Mouse (Mus musculus) lung, postnatal 0 days (tissue): Measurements from ENCODE around the gene Rac3.
"Not testable (repeated sequence)": the region's sequence is repeated elsewhere in the genome, so short reads cannot be mapped to it uniquely, and the experiment has no call there.

ENCODE experiments used
- CTCF ChIP-seq: IDR thresholded peaks from 2 replicates; pipeline ENCODE4 v1.5.1; 2016; ENCODE audit warnings: antibody characterized with exemption, mild to moderate bottlenecking
- EP300 ChIP-seq: IDR thresholded peaks from 2 replicates; pipeline ENCODE4 v1.6.1; 2016; ENCODE audit warnings: antibody characterized with exemption, mild to moderate bottlenecking, control low read depth

- TF ChIP-seq CTCF, EP300: not testable (repeated sequence)
Observed at GRCm38 (mm10) chr11:120675875-120676274, 45.4 kb upstream of the Rac3 start.
